Mouse (Mus musculus) MEL (cell line): ENCODE measurements at regions not wholly inside any gene's neighbourhood (a gene's known extent, or its start where the extent isn't known, plus 50 kb on each side); places are given as distances from the start of the nearest gene placed in this dataset.
A peak's percentile ranks its signal among the peaks of the same experiment; 100 is the strongest.

Source experiments
- DNase-seq: peaks from one replicate; pipeline ENCODE4 v3.0.0; 2011; ENCODE audit warnings: low read depth, low spot score
- H3K27ac ChIP-seq: 2 replicates; pipeline ENCODE4 v1.5.1; 2012; ENCODE audit warnings: low read depth, mild to moderate bottlenecking, control low read depth, low read length, moderate library complexity; ENCODE audit not compliant: control insufficient read depth
- H3K27me3 ChIP-seq, 2 experiments: fragments of 150-350 bp in 1 of 2; sonication (generic) in 1 of 2; 2 replicates each; pipeline ENCODE4 v1.6.1; 2012; ENCODE audit warnings: low read length in 2 of 2, mild to moderate bottlenecking in 2 of 2, improper control_type of control experiment in 1 of 2, moderate library complexity in 1 of 2; ENCODE audit not compliant: insufficient read depth in 2 of 2, control insufficient read depth in 1 of 2
- H3K36me3 ChIP-seq, 2 experiments: 2 replicates each; pipeline ENCODE4 v1.6.1; 2012 to 2014; ENCODE audit warnings: low read length in 2 of 2, improper control_type of control experiment in 1 of 2, inconsistent platforms in 1 of 2, mild to moderate bottlenecking in 1 of 2; ENCODE audit not compliant: insufficient read depth in 2 of 2, control insufficient read depth in 1 of 2
- H3K4me1 ChIP-seq, 2 experiments: fragments of 150-350 bp in 1 of 2; sonication (generic) in 1 of 2; 2 replicates each; pipeline ENCODE4 v1.6.1; 2012; ENCODE audit warnings: low read length in 2 of 2, improper control_type of control experiment in 1 of 2, mild to moderate bottlenecking in 1 of 2; ENCODE audit not compliant: insufficient read depth in 2 of 2, control insufficient read depth in 1 of 2
- H3K4me3 ChIP-seq, 2 experiments: fragments of 150-350 bp in 1 of 2; sonication (generic) in 1 of 2; 2 replicates each; pipeline ENCODE4 v1.5.1; 2012; ENCODE audit warnings: low read depth in 2 of 2, low read length in 2 of 2, mild to moderate bottlenecking in 2 of 2, moderate library complexity in 2 of 2, control low read depth in 1 of 2, improper control_type of control experiment in 1 of 2; ENCODE audit not compliant: control insufficient read depth in 1 of 2, insufficient read depth in 1 of 2
- H3K79me2 ChIP-seq: 2 replicates; pipeline ENCODE4 v1.6.1; 2012; ENCODE audit warnings: mild to moderate bottlenecking, low read length, moderate library complexity; ENCODE audit not compliant: control insufficient read depth, poor library complexity, insufficient read depth
- H3K9ac ChIP-seq: 2 replicates; pipeline ENCODE4 v1.6.1; 2012; ENCODE audit warnings: low read depth, mild to moderate bottlenecking, control low read depth, low read length, moderate library complexity; ENCODE audit not compliant: control insufficient read depth, poor library complexity, severe bottlenecking
- H3K9me3 ChIP-seq: fragments of 150-350 bp; sonication (generic); replicated peaks from 2 replicates; pipeline ENCODE4 v1.6.1; 2012; ENCODE audit warnings: mild to moderate bottlenecking, low read length, improper control_type of control experiment, moderate library complexity; ENCODE audit not compliant: insufficient read depth
- CHD1 ChIP-seq: IDR thresholded peaks from 2 replicates; pipeline ENCODE4 v1.6.1; 2012; ENCODE audit warnings: low read depth, mild to moderate bottlenecking, inconsistent platforms, low read length, improper control_type of control experiment
- GATA1 ChIP-seq: IDR thresholded peaks from 2 replicates; pipeline ENCODE4 v1.6.1; 2011; ENCODE audit warnings: low read depth, low read length, improper control_type of control experiment
- HCFC1 ChIP-seq: IDR thresholded peaks from 2 replicates; pipeline ENCODE4 v1.6.1; 2012; ENCODE audit warnings: low read depth, mild to moderate bottlenecking, inconsistent platforms, low read length, improper control_type of control experiment, moderate library complexity
- MAZ ChIP-seq: IDR thresholded peaks from 2 replicates; pipeline ENCODE4 v1.6.1; 2012; ENCODE audit warnings: low read depth, mild to moderate bottlenecking, inconsistent platforms, low read length, improper control_type of control experiment
- MEF2A ChIP-seq: IDR thresholded peaks from 2 replicates; pipeline ENCODE4 v1.6.1; 2014; ENCODE audit warnings: low read depth, mild to moderate bottlenecking, inconsistent platforms, low read length, improper control_type of control experiment; ENCODE audit not compliant: poor library complexity, insufficient replicate concordance, severe bottlenecking; ENCODE audit errors: extremely low read depth
- MXI1 ChIP-seq: IDR thresholded peaks from 2 replicates; pipeline ENCODE4 v1.6.1; 2011; ENCODE audit warnings: mild to moderate bottlenecking, low read depth, low read length, improper control_type of control experiment
- NRF1 ChIP-seq: IDR thresholded peaks from 2 replicates; pipeline ENCODE4 v1.6.1; 2014; ENCODE audit warnings: low read depth, mild to moderate bottlenecking, inconsistent platforms, low read length, improper control_type of control experiment, moderate library complexity; ENCODE audit not compliant: poor library complexity, insufficient read depth, severe bottlenecking
- POLR2A ChIP-seq, 2 experiments: IDR thresholded peaks; 2 replicates each; pipeline ENCODE4 v1.6.1; 2011 to 2012; ENCODE audit warnings: low read length in 2 of 2, mild to moderate bottlenecking in 2 of 2, control low read depth in 1 of 2, improper control_type of control experiment in 1 of 2, low read depth in 1 of 2, moderate library complexity in 1 of 2; ENCODE audit not compliant: control insufficient read depth in 1 of 2, insufficient read depth in 1 of 2, poor library complexity in 1 of 2
- RCOR1 ChIP-seq: IDR thresholded peaks from 2 replicates; pipeline ENCODE4 v1.6.1; 2012; ENCODE audit warnings: low read depth, mild to moderate bottlenecking, inconsistent platforms, low read length, improper control_type of control experiment
- TAL1 ChIP-seq: IDR thresholded peaks from 2 replicates; pipeline ENCODE4 v1.6.1; 2012; ENCODE audit warnings: mild to moderate bottlenecking, inconsistent platforms, low read length, moderate library complexity, mixed read lengths
- TBP ChIP-seq: IDR thresholded peaks from 2 replicates; pipeline ENCODE4 v1.8.0; 2011; ENCODE audit warnings: low read depth, low read length, improper control_type of control experiment
- TCF12 ChIP-seq: IDR thresholded peaks from 2 replicates; pipeline ENCODE4 v1.6.1; 2014; ENCODE audit warnings: low read depth, mild to moderate bottlenecking, inconsistent platforms, low read length, improper control_type of control experiment, moderate library complexity
- USF1 ChIP-seq: IDR thresholded peaks from 2 replicates; pipeline ENCODE4 v1.6.1; 2014; ENCODE audit warnings: low read depth, mild to moderate bottlenecking, inconsistent platforms, low read length, improper control_type of control experiment, moderate library complexity
- USF2 ChIP-seq, 2 experiments: IDR thresholded peaks; 2 replicates each; pipeline ENCODE4 v1.6.1; 2011 to 2012; ENCODE audit warnings: improper control_type of control experiment in 2 of 2, low read length in 2 of 2, borderline replicate concordance in 1 of 2, inconsistent platforms in 1 of 2, low read depth in 1 of 2, mild to moderate bottlenecking in 1 of 2; ENCODE audit not compliant: insufficient read depth in 1 of 2
- ZKSCAN1 ChIP-seq: IDR thresholded peaks from 2 replicates; pipeline ENCODE4 v1.6.1; 2012; ENCODE audit warnings: low read depth, mild to moderate bottlenecking, inconsistent platforms, low read length, improper control_type of control experiment, moderate library complexity
- ZMIZ1 ChIP-seq: IDR thresholded peaks from 2 replicates; pipeline ENCODE4 v1.6.1; 2012; ENCODE audit warnings: low read depth, mild to moderate bottlenecking, inconsistent platforms, low read length, improper control_type of control experiment, moderate library complexity

DNA sequence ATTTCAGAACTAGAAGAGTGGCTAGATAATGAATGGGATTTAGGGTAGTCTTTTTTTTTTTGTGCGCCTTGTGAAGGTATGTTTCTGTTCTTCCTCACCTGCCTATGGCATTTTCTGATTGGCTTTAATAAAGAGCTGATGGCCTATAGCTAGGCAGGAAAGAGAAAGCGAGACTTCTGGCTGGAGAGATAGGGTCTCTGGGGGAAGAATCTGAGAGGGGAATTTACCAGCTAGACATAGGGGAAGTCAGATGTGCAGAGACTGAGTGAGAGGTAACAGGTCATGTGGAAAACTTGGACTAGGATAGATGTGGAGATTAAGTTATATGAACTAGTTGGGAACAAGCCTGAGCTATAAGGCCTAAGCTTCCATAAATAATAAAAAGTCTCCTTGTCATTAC, 129.7 kb upstream of the Max start:
- Histone ChIP-seq H3K79me2 (no peaks in the 10 kb centered on the region), H3K9ac (peak overlapping the region; percentile 13; the same call in 1 of the 2 replicates), H3K27me3 (no peaks in the 10 kb centered on the region), H3K4me3 (no peak overlapping the region; a peak in 1 of 4 replicates), H3K27ac (peak overlapping the region; percentile 91)
- no peak for TF ChIP-seq ZMIZ1
- TF ChIP-seq TAL1, result peak; percentile 20; the same call in 1 of the 2 replicates
- no peak for TF ChIP-seq MXI1
- TF ChIP-seq POLR2A (IDR thresholded peaks at IDR 0.05; ENCODE audit: control insufficient read depth in 1 of 2, insufficient read depth in 1 of 2, low read depth in 1 of 2, low read length in 2 of 2, poor library complexity in 1 of 2), result peak in 1 of 2 experiments; percentile 46; a peak in 1 of 4 replicates
- no peak for TF ChIP-seq MAZ
- TF ChIP-seq USF1, result no peak
- no peak for TF ChIP-seq TCF12
- TF ChIP-seq, all 39 proteins: peak for 2
- Histone ChIP-seq H3K9me3 (no peaks in the 10 kb centered on the region), H3K36me3 (peaks cover 0 to 96% of the 10 kb centered on the region in 2 experiments; a peak in 2 of 4 replicates), H3K4me1 (peaks cover 53 to 78% of the 10 kb centered on the region in 2 experiments)
- DNase-seq, result peak; percentile 76

DNA sequence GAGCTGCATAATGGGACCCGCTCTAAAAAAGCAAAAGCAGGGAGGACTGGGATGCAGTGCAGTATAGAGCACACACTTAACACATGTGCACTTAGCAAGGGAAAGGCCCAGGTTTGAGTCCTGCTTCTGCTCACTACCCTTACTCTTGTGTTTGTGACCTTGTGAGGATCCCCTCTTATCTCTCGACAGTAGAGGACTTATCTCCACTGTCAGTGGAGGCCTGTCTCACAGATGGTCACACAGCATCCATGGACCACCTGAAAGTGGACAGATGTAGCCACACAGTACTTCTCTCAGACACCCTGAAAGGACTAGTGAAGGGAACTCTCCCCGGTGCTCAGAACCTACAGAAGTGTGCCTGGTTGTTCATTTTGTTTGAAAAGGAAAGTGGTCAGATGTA, 128.5 kb upstream of the Max start:
- Histone ChIP-seq H3K4me3 (no peak overlapping the region), H3K79me2 (no peaks in the 10 kb centered on the region; the same call in 1 of the 2 replicates), H3K27ac (peak overlapping the region; percentile 91), H3K9me3 (no peaks in the 10 kb centered on the region), H3K27me3 (no peaks in the 10 kb centered on the region), H3K4me1 (peaks cover 53 to 72% of the 10 kb centered on the region in 2 experiments), H3K9ac (peak overlapping the region; percentile 37), H3K36me3 (peaks cover 0 to 93% of the 10 kb centered on the region in 2 experiments; a peak in 2 of 4 replicates)
- TF ChIP-seq GATA1 (peak; percentile 64), RCOR1 (no peak), TAL1 (peak; percentile 42)
- no peak for DNase-seq

DNA sequence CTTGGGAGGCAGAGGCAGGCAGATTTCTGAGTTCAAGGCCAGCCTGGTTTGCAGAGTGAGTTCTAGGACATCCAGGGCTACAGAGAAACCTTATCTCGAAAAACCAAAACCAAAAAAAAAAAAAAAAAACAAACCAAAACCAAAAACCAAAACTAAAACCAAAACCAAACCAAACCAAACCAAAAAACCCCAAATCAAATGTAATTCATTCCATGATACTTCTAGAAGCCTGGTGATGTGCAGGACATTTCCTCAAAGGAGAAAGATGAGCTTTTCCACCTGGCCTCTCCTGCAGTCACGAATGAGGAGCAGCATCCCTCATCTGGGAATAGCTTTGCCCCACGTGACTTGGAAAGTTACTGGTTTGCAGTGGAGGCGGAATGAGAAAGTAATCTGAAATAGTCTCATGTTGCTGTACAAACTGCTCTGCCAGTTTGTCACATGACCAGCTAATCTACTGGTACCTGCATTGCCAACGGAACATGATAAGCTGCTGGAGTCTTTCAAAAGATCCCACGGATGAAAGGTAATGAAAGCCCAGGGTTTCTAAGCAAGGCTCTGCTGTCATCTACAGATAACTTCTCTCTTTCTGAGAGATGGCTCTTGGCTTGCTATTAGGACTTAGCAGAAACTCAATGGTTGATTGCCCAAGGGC, 127.8 kb upstream of the Max start:
- TF ChIP-seq TAL1 (peak; percentile 88), POLR2A (IDR thresholded peaks at IDR 0.05; ENCODE audit: control insufficient read depth in 1 of 2, insufficient read depth in 1 of 2, low read depth in 1 of 2, low read length in 2 of 2, poor library complexity in 1 of 2) (peak in 1 of 2 experiments; percentile 55; a peak in 1 of 4 replicates), NRF1 (no peak), CHD1 (no peak), ZKSCAN1 (no peak), MEF2A (no peak), TBP (peak; percentile 63; the same call in 1 of the 2 replicates), GATA1 (peak; percentile 98), USF2 (IDR thresholded peaks at IDR 0.05; ENCODE audit: borderline replicate concordance in 1 of 2, insufficient read depth in 1 of 2, low read depth in 1 of 2, low read length in 2 of 2) (peak in 1 of 2 experiments; percentile 63; a peak in 2 of 4 replicates), TCF12 (no peak), HCFC1 (no peak)
- H3K4me1 ChIP-seq, result peaks cover 53 to 70% of the 10 kb centered on the region in 2 experiments
- no peak overlapping the region for H3K4me3 ChIP-seq
- H3K27me3 ChIP-seq, result no peaks in the 10 kb centered on the region
- H3K36me3 ChIP-seq, result peaks cover 0 to 91% of the 10 kb centered on the region in 2 experiments; a peak in 2 of 4 replicates
- peak overlapping the region; percentile 37 for H3K9ac ChIP-seq
- H3K27ac ChIP-seq, result peak overlapping the region; percentile 91
- no peaks in the 10 kb centered on the region for H3K9me3 ChIP-seq
- no peaks in the 10 kb centered on the region; the same call in 1 of the 2 replicates for H3K79me2 ChIP-seq
- DNase-seq, result peak; percentile 89
